Mouse (Mus musculus): ENCODE results near the gene Cavin1.

The Cavin1 gene

GRCm38 (mm10) chr11:100908567-100908966 is 62.1 kb downstream of the Cavin1 start:
- Histone ChIP-seq H3K4me3 (replicated peaks; ENCODE audit: low read length) (no peak overlapping the region), H3K9me3 (ENCODE audit: low read length) (no peaks in the 10 kb centered on the region), H3K4me1 (replicated peaks; ENCODE audit: low read depth, low read length) (peaks cover 30% of the 10 kb centered on the region), H3K27me3 (ENCODE audit: insufficient read depth, low read length) (no peaks in the 10 kb centered on the region), H3K36me3 (ENCODE audit: insufficient read depth, low read length) (peaks cover 91% of the 10 kb centered on the region)
- TF ChIP-seq NANOG (IDR thresholded peaks at IDR 0.05; ENCODE audit: borderline replicate concordance, low read length) (no peak), CTCF (conservative IDR thresholded peaks at IDR 0.05; ENCODE audit: low read length) (no peak), POU5F1 (IDR thresholded peaks at IDR 0.05; ENCODE audit: borderline replicate concordance, low read length) (no peak)

GRCm38 (mm10) chr11:100908112-100908511 is 62.6 kb downstream of the Cavin1 start:
- H3K4me1 ChIP-seq (replicated peaks; ENCODE audit: low read depth, low read length), result peaks cover 27% of the 10 kb centered on the region
- no peak overlapping the region for H3K4me3 ChIP-seq (replicated peaks; ENCODE audit: low read length)
- peaks cover 93% of the 10 kb centered on the region for H3K36me3 ChIP-seq (ENCODE audit: insufficient read depth, low read length)
- no peaks in the 10 kb centered on the region for H3K27me3 ChIP-seq (ENCODE audit: insufficient read depth, low read length)
- no peak for TF ChIP-seq POU5F1 (IDR thresholded peaks at IDR 0.05; ENCODE audit: borderline replicate concordance, low read length)
- TF ChIP-seq CTCF (conservative IDR thresholded peaks at IDR 0.05; ENCODE audit: low read length), result no peak
- TF ChIP-seq NANOG (IDR thresholded peaks at IDR 0.05; ENCODE audit: borderline replicate concordance, low read length), result no peak
- H3K9me3 ChIP-seq (ENCODE audit: low read length), result no peaks in the 10 kb centered on the region

GRCm38 (mm10) chr11:100906885-100907284 is 63.8 kb downstream of the Cavin1 start:
- Histone ChIP-seq H3K9me3 (ENCODE audit: low read length) (no peaks in the 10 kb centered on the region), H3K4me3 (replicated peaks; ENCODE audit: low read length) (no peak overlapping the region), H3K36me3 (ENCODE audit: insufficient read depth, low read length) (peaks cover 93% of the 10 kb centered on the region), H3K27me3 (ENCODE audit: insufficient read depth, low read length) (no peaks in the 10 kb centered on the region), H3K4me1 (replicated peaks; ENCODE audit: low read depth, low read length) (peaks cover 19% of the 10 kb centered on the region)
- TF ChIP-seq NANOG (IDR thresholded peaks at IDR 0.05; ENCODE audit: borderline replicate concordance, low read length), result no peak
- TF ChIP-seq CTCF (conservative IDR thresholded peaks at IDR 0.05; ENCODE audit: low read length), result no peak
- TF ChIP-seq POU5F1 (IDR thresholded peaks at IDR 0.05; ENCODE audit: borderline replicate concordance, low read length), result no peak

Data from E14TG2a.4 (cell line).